In the genomic region with DNA sequence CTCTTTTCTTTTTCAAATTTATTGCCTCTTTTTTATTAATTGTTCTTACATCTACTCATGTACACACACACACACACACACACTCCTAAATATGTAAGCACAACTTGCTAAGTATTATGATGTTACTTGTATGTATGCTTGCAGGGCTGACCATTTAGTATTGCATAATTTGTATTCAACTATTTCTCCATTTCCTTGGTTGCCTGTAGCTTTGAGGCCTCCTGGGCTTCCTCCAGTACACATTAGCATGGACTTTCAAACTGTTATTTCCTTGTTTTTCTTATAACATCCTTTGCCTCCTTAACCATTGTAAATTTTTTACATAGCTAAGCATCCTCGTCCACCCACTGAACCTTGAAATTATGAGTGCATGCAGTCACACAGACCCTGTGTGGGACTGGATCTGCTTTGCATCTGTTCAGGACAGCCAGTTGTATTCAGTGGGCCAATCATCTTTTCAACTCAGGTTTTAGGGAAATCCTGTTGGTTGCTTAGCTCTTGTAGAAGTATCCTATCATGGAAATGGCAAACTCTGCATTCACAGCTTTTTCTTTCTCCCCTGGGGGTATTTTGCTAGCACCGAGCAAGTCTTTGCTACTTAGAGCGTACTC, we compare ENCODE assay signal across 13 mouse cellular contexts.
DNase-seq lines count a peak whose midpoint lies in the region; ATAC-seq and TF ChIP-seq lines count a peak whose summit lies in the region.
"Had no signal": no experiment of that assay in that cellular context is flagged by ENCODE, and none has a peak within 500 bp of the region (broad histone marks: within the 10 kb centered on the region; RNA-seq: fewer than 3 reads in every experiment).

No protein-coding gene starts in this region.

- H3K4me1 ChIP-seq in intestine, embryonic 16.5 days (ENCODE audit: control insufficient read depth, insufficient read depth, low read length): no peaks in the 10 kb centered on the region
- H3K4me1 ChIP-seq in intestine, embryonic 15.5 days (replicated peaks): no peaks in the 10 kb centered on the region
- peaks cover 33% of the 10 kb centered on the region for H3K4me1 ChIP-seq in kidney, adult 2 months (ENCODE audit: control insufficient read depth, insufficient read depth, low read length)

- TF ChIP-seq POLR2A in kidney, adult 2 months (IDR thresholded peaks at IDR 0.05; ENCODE audit: low read depth, low read length): no peak

- CTCF ChIA-PET in Patski (lab: Charles Lee): no interaction called here

- no peaks in the 10 kb centered on the region for H3K79me2 ChIP-seq in macrophage (ENCODE audit: inconsistent target)

- H3K27me3 ChIP-seq in intestine, embryonic 16.5 days (replicated peaks; ENCODE audit: control insufficient read depth, insufficient read depth, low read length): no peaks in the 10 kb centered on the region
- H3K27me3 ChIP-seq in intestine, embryonic 15.5 days (replicated peaks): no peaks in the 10 kb centered on the region
- H3K27me3 ChIP-seq in Patski: no peaks in the 10 kb centered on the region
- H3K27me3 ChIP-seq in kidney, adult 2 months (replicated peaks; ENCODE audit: control insufficient read depth, insufficient read depth, low read length): no peaks in the 10 kb centered on the region

- ATAC-seq in intestine, embryonic 16.5 days: no peak
- ATAC-seq in intestine, embryonic 15.5 days: no peak
- peak; percentile 65 for ATAC-seq in Patski
- ATAC-seq: activated CD4-positive, CD25-positive, alpha-beta regulatory T cell, adult 4 months; hindbrain, embryonic 16.5 days had no signal

- POLR2A ChIA-PET in Patski (lab: Charles Lee): no interaction called here

- 58% methylated on average over 3 of the region's 3 CpGs for WGBS in intestine, embryonic 16.5 days
- 48% methylated on average over 3 of the region's 3 CpGs for whole genome bisulfite sequencing in intestine, embryonic 15.5 days
- WGBS in kidney, adult 2 months: 34% methylated on average over 3 of the region's 3 CpGs
- 65% methylated on average over 3 of the region's 3 CpGs for WGBS in macrophage (ENCODE audit: missing documents)

- no peak for DNase-seq in Patski (ENCODE audit: low read depth, low spot score)
- peak; percentile 70 for DNase-seq in kidney, adult 2 months
- DNase-seq in right cerebral cortex, postnatal 10 days (ENCODE audit: low spot score in 2 of 2): no peak
- DNase-seq in spleen, adult 12 weeks (ENCODE audit: low spot score): no peak
- DNase-seq: cerebellum, adult 11 months; layer of hippocampus, adult 9-11 months had no signal

- no peak overlapping the region for H3K4me3 ChIP-seq in intestine, embryonic 16.5 days (ENCODE audit: low read length)
- no peak overlapping the region for H3K4me3 ChIP-seq in intestine, embryonic 15.5 days (replicated peaks)
- H3K4me3 ChIP-seq in kidney, adult 2 months (ENCODE audit: insufficient read depth, low read depth, low read length): no peak overlapping the region
- H3K4me3 ChIP-seq in macrophage (ENCODE audit: inconsistent target): no peak overlapping the region
- H3K4me3 ChIP-seq: erythroblast, embryonic 14.5 days had no signal

- no peak overlapping the region for H3K9ac ChIP-seq in intestine, embryonic 16.5 days (ENCODE audit: low read depth, low read length)
- no peak overlapping the region for H3K9ac ChIP-seq in intestine, embryonic 15.5 days

- in situ Hi-C loops in Patski (cut with MboI; ENCODE audit: low pct_unique_long_range_greater_than_20kb): no loop called here

- H3K4me2 ChIP-seq in intestine, embryonic 16.5 days (ENCODE audit: low read depth, low read length): no peak overlapping the region
- no peak overlapping the region for H3K4me2 ChIP-seq in intestine, embryonic 15.5 days (replicated peaks)
- H3K4me2 ChIP-seq: liver, embryonic 11.5 days had no signal

- no peaks in the 10 kb centered on the region for H3K9me3 ChIP-seq in intestine, embryonic 16.5 days (ENCODE audit: control insufficient read depth, low read length)
- H3K9me3 ChIP-seq in intestine, embryonic 15.5 days: no peaks in the 10 kb centered on the region

- no peak for TF ChIP-seq CTCF in Patski (IDR thresholded peaks at IDR 0.05)
- TF ChIP-seq CTCF in kidney, adult 2 months (conservative IDR thresholded peaks at IDR 0.05; ENCODE audit: insufficient read depth, insufficient read length, low read depth, low read length): no peak

- H3K27ac ChIP-seq in intestine, embryonic 16.5 days (ENCODE audit: low read length): 0 out of 2 replicates have a peak overlapping the region, but pooled peaks have one; percentile 2
- no peak overlapping the region for H3K27ac ChIP-seq in intestine, embryonic 15.5 days
- peak overlapping the region; percentile 11 for H3K27ac ChIP-seq in kidney, adult 2 months (ENCODE audit: insufficient read depth, low read depth, low read length)
- peak overlapping the region; percentile 49 for H3K27ac ChIP-seq in macrophage

- no peaks in the 10 kb centered on the region for H3K36me3 ChIP-seq in intestine, embryonic 16.5 days (ENCODE audit: control insufficient read depth, insufficient read depth, low read length)
- no peaks in the 10 kb centered on the region for H3K36me3 ChIP-seq in intestine, embryonic 15.5 days
- H3K36me3 ChIP-seq in kidney, adult 2 months (ENCODE audit: control insufficient read depth, insufficient read depth, low read length): no peaks in the 10 kb centered on the region
- H3K36me3 ChIP-seq in macrophage (ENCODE audit: inconsistent target): no peaks in the 10 kb centered on the region
